Mouse (Mus musculus) forebrain, embryonic 13.5 days (tissue): Measurements from ENCODE around the gene Cit. TPM values are rescaled to one million over a fixed set of nuclear protein-coding genes. Genes with fewer than 3 reads are reported as not detected.
A peak's percentile ranks its signal among the peaks of the same experiment; 100 is the strongest.
"Not testable (repeated sequence)": the region's sequence is repeated elsewhere in the genome, so short reads cannot be mapped to it uniquely, and the experiment has no call there.

Source experiments
- ATAC-seq: fragments of 200-750 bp; cut with Nextera tagmentation; 2 replicates; pipeline ENCODE4 v1.8.0; 2017
- H3K27ac ChIP-seq: fragments of 300-500 bp; sonication (generic); 2 replicates; pipeline ENCODE4 v1.5.1; 2015; ENCODE audit warnings: inconsistent platforms, mild to moderate bottlenecking, moderate library complexity
- H3K27me3 ChIP-seq: fragments of 300-500 bp; sonication (generic); 2 replicates; pipeline ENCODE4 v1.6.1; 2015; ENCODE audit warnings: mild to moderate bottlenecking, inconsistent platforms
- H3K36me3 ChIP-seq: fragments of 300-500 bp; sonication (generic); 2 replicates; pipeline ENCODE4 v1.6.1; 2015; ENCODE audit warnings: mild to moderate bottlenecking, inconsistent platforms; ENCODE audit not compliant: poor library complexity, severe bottlenecking
- H3K4me1 ChIP-seq: fragments of 300-500 bp; sonication (generic); 2 replicates; pipeline ENCODE4 v1.6.1; 2015; ENCODE audit warnings: inconsistent platforms
- H3K4me2 ChIP-seq: fragments of 300-500 bp; sonication (generic); 2 replicates; pipeline ENCODE4 v1.6.1; 2015; ENCODE audit warnings: inconsistent platforms, mild to moderate bottlenecking, moderate library complexity
- H3K4me3 ChIP-seq: fragments of 300-500 bp; sonication (generic); 2 replicates; pipeline ENCODE4 v1.5.1; 2015; ENCODE audit warnings: mild to moderate bottlenecking, inconsistent platforms
- H3K9ac ChIP-seq: fragments of 300-500 bp; sonication (generic); 2 replicates; pipeline ENCODE4 v1.6.1; 2015; ENCODE audit warnings: mild to moderate bottlenecking, inconsistent platforms
- H3K9me3 ChIP-seq: fragments of 300-500 bp; sonication (generic); replicated peaks from 2 replicates; pipeline ENCODE4 v1.6.1; 2016; ENCODE audit warnings: inconsistent platforms
- WGBS: fragments of 180-500 bp; shearing (Covaris S2); methylation state at CpG from one replicate; pipeline ENCODE4 v1.1.7; 2015; 5-methylcytosine and 5-hydroxymethylcytosine counted together
- polyA plus RNA-seq: library from polyadenylated mRNA; unstranded; fragments of >200 nt; fragmentation: Nextera tagmentation; extraction: Ambion mirVana; gene quantifications from 2 replicates; pipeline ENCODE4 v1.2.1, GENCODE M21; 2015

Gene Cit
- 30.8 and 31.3 TPM in 2 replicates for polyA plus RNA-seq

DNA sequence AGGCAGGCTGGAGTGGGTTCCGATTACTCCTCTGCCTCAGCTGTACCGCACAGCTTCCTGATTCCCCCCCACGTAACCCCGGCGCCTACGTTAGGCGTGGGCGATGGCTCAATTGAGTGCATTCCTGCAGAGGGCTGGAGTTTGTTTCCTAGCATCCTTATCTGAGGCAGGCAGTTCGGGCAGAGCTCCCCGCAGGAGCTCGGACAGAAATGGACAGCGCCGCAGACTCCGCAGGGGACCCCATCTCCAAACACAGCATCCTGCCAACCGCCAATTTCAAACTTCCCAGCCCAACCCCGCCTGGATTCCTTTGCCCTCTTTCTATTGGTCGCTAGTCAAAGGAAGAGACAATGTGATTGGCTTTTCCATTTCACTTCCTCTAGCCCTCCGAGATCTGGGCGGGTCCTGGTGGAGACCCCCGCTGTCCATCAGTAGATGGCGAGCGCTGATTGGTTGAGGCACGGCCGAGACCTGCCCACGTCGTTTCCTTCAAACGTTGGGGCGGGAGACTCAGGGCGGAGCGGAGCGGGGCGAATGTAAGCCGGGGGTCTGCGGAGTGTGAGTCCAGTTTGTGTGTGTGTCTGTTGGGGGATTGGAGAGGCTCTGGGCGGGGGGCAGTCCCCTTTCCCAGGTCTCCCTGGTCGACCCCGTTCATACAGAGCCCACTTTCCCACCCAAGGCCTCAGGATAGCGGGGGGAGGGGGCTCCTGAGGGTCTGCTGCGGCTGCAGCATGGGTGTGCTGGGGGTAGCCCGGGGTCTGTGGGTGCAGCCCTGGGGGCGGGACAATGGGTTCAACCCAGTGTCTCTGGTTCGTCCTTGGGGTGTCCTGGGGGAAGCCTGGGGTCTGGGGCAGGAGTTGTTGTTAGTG, at the start of gene Cit:
Gene Cit (plus strand): TSS at position 513 of the 869 bp plus-strand sequence.
- Histone ChIP-seq H3K4me3 (peak within 1 kb of the TSS; percentile 78), H3K4me2 (peak within 1 kb of the TSS; percentile 93), H3K9ac (peak within 1 kb of the TSS; percentile 81), H3K4me1 (peaks cover 49% of the 10 kb centered on the region), H3K27ac (peak within 1 kb of the TSS; percentile 69), H3K36me3 (peaks cover 5% of the 10 kb centered on the region; the same call in 1 of the 2 replicates), H3K9me3 (0 out of 2 replicates have a peak, but pooled peaks cover under 1% of the 10 kb centered on the region), H3K27me3 (no peaks in the 10 kb centered on the region)
- WGBS, result under 1% methylated on average over 40 of the region's 42 CpGs
- peak; percentile 100 for ATAC-seq

- no peak for ATAC-seq
- 0 out of 2 replicates have a peak overlapping the region, but pooled peaks have one; percentile 14 for H3K27ac ChIP-seq
Measured at GRCm38 (mm10) chr5:115799016-115799894, 45.8 kb upstream of the Cit start.

DNA sequence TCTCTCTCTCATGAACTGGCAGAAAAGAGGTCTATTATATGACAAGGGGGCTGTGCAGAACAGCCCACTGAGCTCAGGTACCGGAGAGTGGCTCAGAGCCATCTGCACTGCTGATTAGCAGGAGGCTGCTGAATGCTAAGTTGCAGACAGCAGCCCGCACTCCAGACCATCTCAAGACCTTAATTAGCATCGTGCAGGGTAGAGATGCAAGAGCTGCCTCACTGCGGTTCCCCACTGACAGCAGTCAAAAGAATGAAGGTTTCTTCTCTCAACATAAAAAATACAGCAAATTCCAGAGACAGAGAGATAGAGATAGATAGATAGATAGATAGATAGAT, 45.2 kb upstream of the Cit start:
- Histone ChIP-seq H3K4me2 (0 out of 2 replicates have a peak overlapping the region, but pooled peaks have one; percentile 7), H3K4me1 (peaks cover 5% of the 10 kb centered on the region; the same call in 1 of the 2 replicates)
- ATAC-seq, result no peak

More at GRCm38 (mm10) chr5:115799016-115799894, 45.8 kb upstream of the Cit start:
- no peaks in the 10 kb centered on the region for H3K36me3 ChIP-seq
- no peaks in the 10 kb centered on the region for H3K27me3 ChIP-seq
- H3K9ac ChIP-seq, result peak overlapping the region; percentile 40; the same call in 1 of the 2 replicates
- peaks cover 5% of the 10 kb centered on the region; the same call in 1 of the 2 replicates for H3K4me1 ChIP-seq
- no peak overlapping the region for H3K4me3 ChIP-seq
- H3K9me3 ChIP-seq, result no peaks in the 10 kb centered on the region
- WGBS, result 74% methylated on average over 15 of the region's 15 CpGs
- H3K4me2 ChIP-seq, result 0 out of 2 replicates have a peak overlapping the region, but pooled peaks have one; percentile 7

DNA sequence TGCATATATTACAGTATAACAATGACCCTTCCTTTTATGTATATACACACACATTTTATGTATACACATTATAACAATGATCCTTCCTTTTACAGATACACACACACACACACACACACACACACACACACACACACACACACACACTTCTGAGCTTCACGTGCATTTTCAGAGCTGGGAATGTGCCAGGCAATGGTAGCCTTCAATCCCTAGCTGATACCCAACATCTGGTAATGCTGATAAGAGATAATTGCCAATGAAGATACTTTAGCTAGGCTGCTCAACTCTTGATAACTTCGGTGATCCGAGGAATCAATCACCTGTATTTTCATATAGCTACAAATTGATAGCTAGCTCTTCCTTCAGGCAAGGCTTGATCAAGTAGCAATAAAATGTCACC, 32.8 kb upstream of the Cit start:
- H3K27ac ChIP-seq, result no peak overlapping the region
- whole genome bisulfite sequencing, result 87% methylated on average over 3 of the region's 3 CpGs
- no peaks in the 10 kb centered on the region for H3K27me3 ChIP-seq
- 0 out of 2 replicates have a peak, but pooled peaks cover 3% of the 10 kb centered on the region for H3K9me3 ChIP-seq
- H3K4me3 ChIP-seq, result no peak overlapping the region
- no peak for ATAC-seq
- no peaks in the 10 kb centered on the region for H3K36me3 ChIP-seq
- H3K4me2 ChIP-seq, result no peak overlapping the region
- no peaks in the 10 kb centered on the region for H3K4me1 ChIP-seq
- H3K9ac ChIP-seq, result no peak overlapping the region

More for the DNA sequence above, 45.2 kb upstream of the Cit start:
- H3K27ac ChIP-seq, result 0 out of 2 replicates have a peak overlapping the region, but pooled peaks have one; percentile 14
- peak overlapping the region; percentile 40; the same call in 1 of the 2 replicates for H3K9ac ChIP-seq
- H3K27me3 ChIP-seq, result no peaks in the 10 kb centered on the region
- 43% methylated on average over 4 of the region's 4 CpGs for WGBS
- H3K36me3 ChIP-seq, result no peaks in the 10 kb centered on the region
- no peak overlapping the region for H3K4me3 ChIP-seq
- H3K9me3 ChIP-seq, result no peaks in the 10 kb centered on the region

- Histone ChIP-seq H3K27ac (no peak overlapping the region), H3K27me3 (no peaks in the 10 kb centered on the region), H3K9ac (no peak overlapping the region), H3K4me1 (no peaks in the 10 kb centered on the region), H3K4me2 (no peak overlapping the region), H3K9me3 (no peaks in the 10 kb centered on the region), H3K36me3 (no peaks in the 10 kb centered on the region), H3K4me3 (no peak overlapping the region)
- 74% methylated on average over 6 of the region's 6 CpGs for WGBS
- ATAC-seq, result no peak
Measured at GRCm38 (mm10) chr5:115817022-115817421, 28.1 kb upstream of the Cit start.

- ATAC-seq, H3K9ac ChIP-seq, H3K27me3 ChIP-seq, H3K4me3 ChIP-seq, H3K36me3 ChIP-seq, H3K4me1 ChIP-seq, H3K4me2 ChIP-seq, H3K9me3 ChIP-seq, H3K27ac ChIP-seq: not testable (repeated sequence)
- WGBS, result 82% methylated on average over 1 of the region's 1 CpGs
Measured at GRCm38 (mm10) chr5:115817655-115818054, 27.4 kb upstream of the Cit start.

DNA sequence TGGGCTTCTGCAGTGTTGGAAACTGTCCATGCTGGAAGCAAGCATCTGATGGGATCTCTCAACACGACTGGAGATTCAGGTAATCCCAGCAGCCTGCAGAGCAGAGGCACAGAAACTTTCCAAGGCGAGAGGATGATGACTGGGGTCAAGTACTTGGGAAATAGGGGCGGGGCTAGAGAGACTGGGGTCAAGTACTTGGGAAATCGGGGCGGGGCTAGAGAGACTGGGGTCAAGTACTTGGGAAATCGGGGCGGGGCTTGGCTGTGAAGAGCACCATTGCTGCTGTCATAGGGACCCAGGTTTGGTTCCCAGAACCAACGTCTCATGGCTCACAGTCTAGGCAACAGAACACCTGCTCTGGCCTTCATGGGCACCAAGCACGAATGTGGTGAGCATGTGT, 25.1 kb upstream of the Cit start:
- no peaks in the 10 kb centered on the region for H3K4me1 ChIP-seq
- no peaks in the 10 kb centered on the region for H3K9me3 ChIP-seq
- ATAC-seq, result no peak
- H3K27me3 ChIP-seq, result no peaks in the 10 kb centered on the region
- no peak overlapping the region for H3K4me2 ChIP-seq
- 73% methylated on average over 9 of the region's 9 CpGs for WGBS
- H3K9ac ChIP-seq, result no peak overlapping the region
- H3K36me3 ChIP-seq, result no peaks in the 10 kb centered on the region
- H3K4me3 ChIP-seq, result no peak overlapping the region
- H3K27ac ChIP-seq, result no peak overlapping the region

GRCm38 (mm10) chr5:115821200-115821599, 23.9 kb upstream of the Cit start:
- ATAC-seq, result no peak
- H3K4me2 ChIP-seq, result no peak overlapping the region
- H3K9ac ChIP-seq, result no peak overlapping the region
- no peaks in the 10 kb centered on the region for H3K4me1 ChIP-seq
- H3K27ac ChIP-seq, result no peak overlapping the region
- 92% methylated on average over 12 of the region's 12 CpGs for WGBS
- H3K27me3 ChIP-seq, result no peaks in the 10 kb centered on the region
- H3K36me3 ChIP-seq, result no peaks in the 10 kb centered on the region
- H3K4me3 ChIP-seq, result no peak overlapping the region
- no peaks in the 10 kb centered on the region for H3K9me3 ChIP-seq

GRCm38 (mm10) chr5:115821910-115822309, 23.2 kb upstream of the Cit start:
- no peaks in the 10 kb centered on the region for H3K27me3 ChIP-seq
- no peaks in the 10 kb centered on the region for H3K36me3 ChIP-seq
- H3K4me2 ChIP-seq, result no peak overlapping the region
- H3K4me3 ChIP-seq, result no peak overlapping the region
- 90% methylated on average over 7 of the region's 7 CpGs for WGBS
- ATAC-seq, result no peak
- H3K9ac ChIP-seq, result no peak overlapping the region
- no peak overlapping the region for H3K27ac ChIP-seq
- H3K9me3 ChIP-seq, result no peaks in the 10 kb centered on the region
- no peaks in the 10 kb centered on the region for H3K4me1 ChIP-seq

DNA sequence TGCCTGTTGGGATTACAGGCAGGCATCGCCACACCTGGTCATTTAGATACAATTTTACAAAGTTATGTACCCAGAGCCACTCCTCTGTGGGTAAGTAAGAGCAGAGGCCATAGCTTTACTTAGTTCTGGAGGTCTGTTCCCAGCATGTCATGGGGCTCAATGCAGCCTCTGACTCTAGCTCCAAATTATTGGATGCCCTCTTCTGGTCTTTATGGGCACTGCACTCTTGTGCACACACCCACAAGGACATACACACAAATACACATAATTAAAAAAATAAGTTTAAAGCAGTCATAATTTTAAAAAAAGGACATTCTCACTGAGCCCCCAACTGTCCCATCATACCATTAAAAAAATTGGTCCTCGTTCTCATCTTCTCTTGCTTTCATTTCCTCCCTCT, 12.3 kb upstream of the Cit start:
- H3K4me2 ChIP-seq, result no peak overlapping the region
- H3K9me3 ChIP-seq, result no peaks in the 10 kb centered on the region
- no peak overlapping the region for H3K9ac ChIP-seq
- 92% methylated on average over 2 of the region's 2 CpGs for WGBS
- no peak overlapping the region for H3K27ac ChIP-seq
- no peaks in the 10 kb centered on the region for H3K4me1 ChIP-seq
- no peaks in the 10 kb centered on the region for H3K27me3 ChIP-seq
- ATAC-seq, result no peak
- H3K4me3 ChIP-seq, result no peak overlapping the region
- H3K36me3 ChIP-seq, result no peaks in the 10 kb centered on the region

DNA sequence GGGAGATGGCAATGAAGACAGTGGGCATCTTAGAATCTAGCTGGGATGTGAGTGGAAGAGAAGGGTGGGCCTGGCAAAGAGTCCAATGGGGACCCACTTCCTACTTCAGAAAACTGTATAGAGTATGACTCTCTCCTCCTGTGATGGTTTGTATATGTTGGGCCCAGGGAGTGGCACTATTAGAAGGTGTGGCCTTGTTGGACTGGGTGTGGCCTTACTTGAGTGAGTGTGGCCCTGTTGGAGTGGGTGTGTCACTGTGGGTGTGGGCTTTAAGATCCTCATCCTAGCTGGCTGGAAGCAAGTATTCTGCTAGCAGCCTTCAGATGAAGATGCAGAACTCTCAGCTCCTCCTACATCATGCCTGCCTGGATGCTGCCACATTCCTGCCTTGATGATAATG, 11.3 kb upstream of the Cit start:
- not testable (repeated sequence) for H3K27me3 ChIP-seq, H3K9ac ChIP-seq, ATAC-seq, H3K4me3 ChIP-seq, H3K36me3 ChIP-seq, H3K4me2 ChIP-seq, H3K9me3 ChIP-seq, H3K27ac ChIP-seq, H3K4me1 ChIP-seq

DNA sequence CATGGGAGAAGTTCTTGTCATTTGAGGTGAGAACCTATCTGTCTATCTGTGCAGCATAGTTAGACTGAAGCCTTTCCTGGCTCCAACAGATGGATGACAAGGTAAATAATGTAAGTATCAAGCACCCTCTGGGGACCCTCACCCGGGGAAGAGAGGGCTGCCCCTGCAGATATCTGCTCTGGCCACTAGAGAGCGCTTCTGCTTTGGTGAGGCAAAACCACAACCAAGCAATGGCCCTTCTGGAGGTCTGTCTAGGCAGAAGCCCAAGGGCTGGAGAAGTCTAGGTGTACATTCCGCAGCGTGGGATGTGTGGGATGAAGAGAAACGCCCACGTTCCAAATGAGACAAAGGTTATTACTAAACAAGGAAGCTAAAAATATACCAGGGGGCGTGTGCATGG, 9.8 kb upstream of the Cit start:
- Histone ChIP-seq H3K27me3 (no peaks in the 10 kb centered on the region), H3K36me3 (no peaks in the 10 kb centered on the region), H3K4me1 (no peaks in the 10 kb centered on the region), H3K27ac (no peak overlapping the region), H3K9me3 (peaks cover 3% of the 10 kb centered on the region; the same call in 1 of the 2 replicates), H3K4me2 (no peak overlapping the region), H3K4me3 (no peak overlapping the region), H3K9ac (no peak overlapping the region)
- ATAC-seq, result no peak
- 62% methylated on average over 7 of the region's 7 CpGs for WGBS
